Mouse (Mus musculus) hindbrain, embryonic 11.5 days (tissue): Measurements from ENCODE around the gene Grin2c. TPM values are rescaled to one million over a fixed set of nuclear protein-coding genes. Genes with fewer than 3 reads are reported as not detected.

Source experiments
- ATAC-seq: fragments of 200-750 bp; cut with Nextera tagmentation; 2 replicates; pipeline ENCODE4 v1.8.0; 2017; ENCODE audit warnings: mild to moderate bottlenecking, moderate TSS enrichment, moderate library complexity; ENCODE audit not compliant: low FRiP score
- DNase-seq: peaks from one replicate; pipeline ENCODE4 v3.0.0-alpha.2; 2015; ENCODE audit warnings: low spot score
- H3K27ac ChIP-seq: fragments of 300-500 bp; sonication (generic); 2 replicates; pipeline ENCODE4 v1.5.1; 2014; ENCODE audit warnings: mild to moderate bottlenecking, low read depth, low read length
- H3K27me3 ChIP-seq: fragments of 300-500 bp; sonication (generic); 2 replicates; pipeline ENCODE4 v1.6.1; 2014; ENCODE audit warnings: mild to moderate bottlenecking, low read length, moderate library complexity, mixed read lengths; ENCODE audit not compliant: control insufficient read depth, insufficient read depth
- H3K36me3 ChIP-seq: fragments of 300-500 bp; sonication (generic); 2 replicates; pipeline ENCODE4 v1.6.1; 2014; ENCODE audit warnings: mild to moderate bottlenecking, low read length, moderate library complexity, mixed read lengths; ENCODE audit not compliant: control insufficient read depth, insufficient read depth
- H3K4me1 ChIP-seq: fragments of 300-500 bp; sonication (generic); replicated peaks from 2 replicates; pipeline ENCODE4 v1.6.1; 2014; ENCODE audit warnings: low read length, mixed read lengths; ENCODE audit not compliant: control insufficient read depth, insufficient read depth
- H3K4me2 ChIP-seq: fragments of 300-500 bp; sonication (generic); replicated peaks from 2 replicates; pipeline ENCODE4 v1.6.1; 2014; ENCODE audit warnings: mild to moderate bottlenecking, low read depth, low read length
- H3K4me3 ChIP-seq: fragments of 300-500 bp; sonication (generic); 2 replicates; pipeline ENCODE4 v1.5.1; 2014; ENCODE audit warnings: low read depth, low read length
- H3K9ac ChIP-seq: fragments of 300-500 bp; sonication (generic); 2 replicates; pipeline ENCODE4 v1.6.1; 2014; ENCODE audit warnings: low read depth, low read length
- H3K9me3 ChIP-seq: fragments of 300-500 bp; sonication (generic); 2 replicates; pipeline ENCODE4 v1.6.1; 2016; ENCODE audit warnings: low read length; ENCODE audit not compliant: control insufficient read depth
- WGBS: fragments of 180-500 bp; shearing (Covaris S2); extraction: QIAGEN DNeasy Blood & Tissue Kit; methylation state at CpG from one replicate; pipeline ENCODE4 v1.1.7; 2014; 5-methylcytosine and 5-hydroxymethylcytosine counted together
- polyA plus RNA-seq: library from polyadenylated mRNA; unstranded; fragments of >200 nt; fragmentation: Nextera tagmentation; extraction: Ambion mirVana; gene quantifications from 2 replicates; pipeline ENCODE4 v1.2.1, GENCODE M21; 2014

Grin2c gene
- polyA plus RNA-seq, 1 experiment from 2014 or later = 0.43 TPM

DNA sequence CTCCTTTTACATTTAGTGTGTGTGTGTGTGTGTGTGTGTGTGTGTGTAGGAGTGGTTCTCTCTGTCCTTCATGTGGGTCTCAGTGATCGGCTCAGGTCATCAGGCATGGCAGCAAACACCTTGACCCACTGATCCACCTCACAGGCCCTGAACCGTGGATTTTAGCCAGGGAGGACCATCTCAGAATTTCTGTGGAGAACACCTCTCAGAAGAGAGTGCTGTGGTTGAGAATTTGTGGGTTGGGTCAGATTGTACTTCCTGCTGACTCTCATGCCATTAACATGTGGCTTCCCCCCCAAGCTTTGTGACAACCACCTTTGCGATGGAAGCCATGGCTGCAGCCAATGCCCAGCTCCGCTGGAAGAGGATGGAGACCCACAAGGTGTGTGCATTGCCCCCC lies 66.5 kb downstream of the Grin2c start:
- H3K27ac ChIP-seq = no peak overlapping the region
- ATAC-seq (no peak), DNase-seq (no peak)
- WGBS = 92% methylated on average over 4 of the region's 4 CpGs
- peaks cover 6% of the 10 kb centered on the region for H3K4me1 ChIP-seq
- H3K4me3 ChIP-seq = no peak overlapping the region
- H3K9ac ChIP-seq = no peak overlapping the region
- H3K9me3 ChIP-seq = no peaks in the 10 kb centered on the region
- no peaks in the 10 kb centered on the region; the same call in 1 of the 2 replicates for H3K36me3 ChIP-seq
- no peak overlapping the region for H3K4me2 ChIP-seq
- no peaks in the 10 kb centered on the region; the same call in 1 of the 2 replicates for H3K27me3 ChIP-seq

Other genes starting within 250 kb of the Grin2c start
- gene Cd300ld4, start 240.2 kb downstream of the Grin2c start, polyA plus RNA-seq = not detected in 2 replicates
- gene Cd300ld5, start 229.5 kb downstream of the Grin2c start, polyA plus RNA-seq = not detected in 2 replicates
- gene Cd300ld3, start 218.8 kb downstream of the Grin2c start, polyA plus RNA-seq = not detected in 2 replicates
- not detected in 2 replicates for gene Cd300e, start 205.1 kb downstream of the Grin2c start, polyA plus RNA-seq
- 0.42 and 0.85 TPM in 2 replicates for gene Rab37, start 175.8 kb downstream of the Grin2c start, polyA plus RNA-seq
- 0.22 TPM in 1 of 2 replicates, not detected in the other for gene Cd300lf, start 133.3 kb downstream of the Grin2c start, polyA plus RNA-seq
- 29.5 and 33.7 TPM in 2 replicates for gene Slc9a3r1, start 103.9 kb downstream of the Grin2c start, polyA plus RNA-seq
- gene Tmem104, start 79.8 kb downstream of the Grin2c start, polyA plus RNA-seq = 7.2 and 7.3 TPM in 2 replicates
- gene Nat9, start 79.4 kb downstream of the Grin2c start, polyA plus RNA-seq = 19.5 and 20.1 TPM in 2 replicates
- 11.6 and 14.9 TPM in 2 replicates for gene Fdxr, start 9.8 kb upstream of the Grin2c start, polyA plus RNA-seq
- 0.40 and 0.52 TPM in 2 replicates for gene Fads6, start 30.4 kb upstream of the Grin2c start, polyA plus RNA-seq
- not detected in 2 replicates for gene Otop2, start 39.9 kb upstream of the Grin2c start, polyA plus RNA-seq
- gene Ush1g, start 54.8 kb upstream of the Grin2c start, polyA plus RNA-seq = 0.05 TPM in 1 of 2 replicates, not detected in the other
- 0.15 and 0.20 TPM in 2 replicates for gene Otop3, start 67.5 kb upstream of the Grin2c start, polyA plus RNA-seq
- 10.9 and 15.3 TPM in 2 replicates for gene Hid1, start 100.5 kb upstream of the Grin2c start, polyA plus RNA-seq
- 19.0 and 20.0 TPM in 2 replicates for gene Cdr2l, start 114.7 kb upstream of the Grin2c start, polyA plus RNA-seq
- gene Mrpl58, start 136.5 kb upstream of the Grin2c start, polyA plus RNA-seq = 226 and 243 TPM in 2 replicates
- 899 and 905 TPM in 2 replicates for gene Atp5h, start 152.7 kb upstream of the Grin2c start, polyA plus RNA-seq
- 21.0 and 27.5 TPM in 2 replicates for gene Kctd2, start 152.9 kb upstream of the Grin2c start, polyA plus RNA-seq
- not detected in 2 replicates for gene Trim80, start 173.3 kb upstream of the Grin2c start, polyA plus RNA-seq
- gene Slc16a5, start 195.2 kb upstream of the Grin2c start, polyA plus RNA-seq = 0.11 TPM in 1 of 2 replicates, not detected in the other
- 7.5 and 9.0 TPM in 2 replicates for gene Armc7, start 208.4 kb upstream of the Grin2c start, polyA plus RNA-seq
- 75.8 and 84.6 TPM in 2 replicates for gene Nt5c, start 224.6 kb upstream of the Grin2c start, polyA plus RNA-seq
- 990 and 1,006 TPM in 2 replicates for gene Jpt1, start 247.1 kb upstream of the Grin2c start, polyA plus RNA-seq